Mouse (Mus musculus) naive thymus-derived CD4-positive, alpha-beta T cell, adult 2 months (primary cell): ENCODE measurements at regions not wholly inside any gene's neighbourhood (a gene's known extent, or its start where the extent isn't known, plus 50 kb on each side); places are given as distances from the start of the nearest gene placed in this dataset.

ENCODE experiments used
- DNase-seq: peaks from one replicate; pipeline ENCODE4 v3.0.0-alpha.2; 2011; ENCODE audit warnings: low read depth

DNA sequence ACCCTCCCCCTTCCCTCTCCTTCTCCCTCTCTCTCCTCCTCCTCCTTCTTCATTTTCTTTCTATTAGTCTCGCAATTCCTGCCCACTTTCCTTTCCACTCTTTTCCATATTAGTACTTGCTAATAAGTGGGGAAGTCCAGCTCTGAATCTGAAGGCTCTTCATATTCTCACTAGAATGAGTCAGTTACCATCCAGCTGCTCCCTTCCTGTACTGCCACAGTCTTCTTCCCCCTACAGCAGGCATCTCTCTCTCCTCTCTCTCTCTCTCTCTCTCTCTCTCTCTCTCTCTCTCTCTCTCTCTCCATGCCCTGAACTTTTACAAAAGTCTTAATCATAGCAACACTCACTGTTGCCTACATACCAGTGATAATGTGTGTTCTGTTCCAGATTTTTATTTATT lies 226.6 kb upstream of the Pter start:
- DNase-seq = no peak

DNA sequence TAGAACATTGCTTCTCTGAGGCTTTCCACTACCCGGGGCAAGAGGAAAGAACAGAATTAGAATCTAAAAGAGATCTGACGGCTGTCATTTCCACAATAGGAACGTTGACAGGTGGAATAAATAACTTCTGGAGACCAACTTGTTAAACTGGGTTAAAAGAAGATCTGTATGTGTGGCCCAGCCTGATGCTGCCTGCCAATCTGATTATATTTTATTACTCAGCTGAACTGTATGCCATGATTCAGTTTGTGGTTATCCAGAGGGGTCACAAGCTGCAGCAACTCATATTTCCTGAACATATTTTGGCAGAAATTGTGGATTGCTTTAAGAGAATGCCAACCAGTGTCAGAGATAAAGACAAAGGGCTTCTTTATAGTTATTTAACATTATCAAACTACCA lies 224.5 kb upstream of the Pter start:
- DNase-seq = no peak

GRCm38 (mm10) chr2:12707514-12707913 lies 216.3 kb upstream of the Pter start:
- no peak for DNase-seq

DNA sequence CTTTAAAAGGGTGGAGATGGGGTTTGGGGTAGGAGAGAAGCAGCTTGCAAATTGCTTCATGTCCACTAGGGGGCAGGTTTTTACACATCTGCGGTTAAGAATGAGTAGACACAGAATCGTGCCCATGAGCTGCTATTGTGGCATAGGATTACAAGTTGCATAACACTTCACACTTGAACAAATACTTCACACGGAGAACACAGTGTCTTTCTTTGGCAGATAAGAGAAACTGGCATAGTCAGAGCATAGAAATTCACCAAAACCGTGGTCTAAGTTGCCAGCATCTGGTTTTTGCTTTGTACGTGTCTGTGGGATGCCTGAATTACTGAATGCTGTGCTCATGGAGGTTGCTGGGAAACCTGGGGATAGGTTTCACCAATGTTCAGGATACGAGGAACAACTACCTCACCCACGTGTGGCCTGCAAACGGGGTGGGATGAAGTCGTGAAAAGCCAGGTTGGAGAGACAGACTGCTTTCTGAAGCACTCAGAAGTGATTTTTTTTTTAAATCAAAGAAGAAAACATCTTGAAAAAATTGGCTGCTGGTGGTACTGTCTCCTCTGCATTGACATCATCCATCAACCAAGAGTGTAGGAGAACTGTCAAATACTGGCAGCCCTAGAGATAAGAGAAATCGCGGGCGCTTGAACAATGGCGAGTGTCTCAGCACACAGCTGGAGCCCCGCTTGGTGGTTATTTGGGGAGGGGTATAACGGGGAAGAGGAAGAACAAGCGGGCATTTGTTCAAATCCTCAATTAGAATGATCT lies 214.5 kb upstream of the Pter start:
- DNase-seq = peak; percentile 63

GRCm38 (mm10) chr2:12709924-12710240 lies 214.0 kb upstream of the Pter start:
- DNase-seq = no peak

GRCm38 (mm10) chr2:12716124-12717012 lies 207.5 kb upstream of the Pter start:
- DNase-seq = no peak

GRCm38 (mm10) chr2:12729251-12729650 lies 194.6 kb upstream of the Pter start:
- DNase-seq = no peak

DNA sequence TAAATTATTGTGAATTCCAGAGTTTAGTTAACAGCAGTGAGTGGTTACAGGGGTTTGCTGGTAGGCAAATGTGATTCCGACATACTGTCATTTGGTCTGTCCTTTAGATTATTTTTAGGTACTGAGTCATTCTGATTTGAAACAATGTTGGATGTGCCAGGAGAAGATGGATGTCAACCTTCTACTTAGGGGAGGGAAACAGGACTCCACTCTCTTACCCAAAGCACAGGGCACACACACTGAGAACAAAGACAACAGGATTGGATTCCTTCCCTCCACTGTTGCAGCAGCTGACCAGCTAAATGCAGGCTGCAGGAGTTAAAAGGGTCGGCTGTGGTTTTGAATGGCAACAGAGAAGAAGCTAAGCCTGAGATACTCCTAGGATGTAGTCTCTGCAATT lies 186.7 kb upstream of the Pter start:
- no peak for DNase-seq

GRCm38 (mm10) chr2:12746856-12747255 lies 177.0 kb upstream of the Pter start:
- no peak for DNase-seq

GRCm38 (mm10) chr2:12758816-12759215 lies 165.0 kb upstream of the Pter start:
- no peak for DNase-seq

DNA sequence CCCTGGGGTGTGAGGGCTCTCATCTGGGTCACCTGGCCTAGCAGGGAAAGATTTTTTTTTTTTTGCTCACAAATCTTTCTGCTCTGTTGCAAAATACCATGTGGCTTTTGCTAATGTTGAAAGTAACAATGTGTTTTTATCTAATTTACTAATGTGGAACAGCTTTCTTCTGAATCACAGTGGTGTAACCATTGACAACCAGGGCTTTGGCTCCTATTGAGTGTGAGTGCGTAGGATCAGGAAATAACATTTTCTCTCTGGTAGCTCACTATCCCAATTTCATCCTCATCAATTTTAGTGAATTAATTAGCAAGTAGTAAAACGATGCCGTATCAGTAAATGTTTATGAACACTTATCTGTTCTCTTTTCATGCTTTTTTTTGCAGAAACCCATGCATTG lies 163.9 kb upstream of the Pter start:
- DNase-seq = no peak

DNA sequence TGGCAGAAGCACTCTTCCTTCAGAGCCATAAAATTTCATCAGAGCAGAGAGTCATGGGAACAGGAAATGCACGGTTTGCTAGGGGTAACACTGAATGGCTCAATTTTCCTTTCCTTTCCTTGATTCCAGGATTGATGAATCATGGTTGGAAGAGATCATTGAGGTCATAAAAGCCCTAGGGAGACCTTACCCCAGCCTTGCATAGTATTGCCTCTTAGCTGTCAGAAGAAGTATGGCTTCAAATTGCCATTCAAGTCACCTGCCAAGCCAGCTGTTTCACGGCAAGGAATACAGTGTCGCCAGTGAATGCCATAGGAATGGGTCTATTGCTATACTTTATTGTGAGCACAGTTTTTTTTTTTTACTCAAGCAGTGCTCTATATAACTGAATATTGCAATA lies 162.4 kb upstream of the Pter start:
- no peak for DNase-seq

DNA sequence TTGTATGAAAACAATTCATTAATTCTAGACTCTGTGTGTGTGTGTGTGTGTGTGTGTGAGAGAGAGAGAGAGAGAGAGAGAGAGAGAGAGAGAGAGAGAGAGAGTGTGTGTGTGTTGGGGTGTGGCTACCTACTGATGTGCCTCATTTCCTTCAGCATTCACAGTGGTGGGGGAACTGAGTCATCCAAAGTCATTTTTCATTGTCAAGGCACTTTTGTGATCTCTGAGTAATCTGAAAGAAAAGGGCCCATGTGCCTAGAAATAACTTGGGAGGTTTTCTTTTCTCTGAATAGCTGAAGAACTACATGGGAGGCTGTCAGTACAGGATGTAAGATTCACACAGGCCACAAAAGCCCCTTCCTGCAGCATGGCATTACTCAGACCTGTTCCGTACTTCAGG lies 159.3 kb upstream of the Pter start:
- no peak for DNase-seq

GRCm38 (mm10) chr2:12765336-12765735 lies 158.5 kb upstream of the Pter start:
- no peak for DNase-seq

GRCm38 (mm10) chr2:12776866-12777265 lies 147.0 kb upstream of the Pter start:
- DNase-seq = no peak

- no peak for DNase-seq
These were observed 146.1 kb upstream of the Pter start for GRCm38 (mm10) chr2:12777696-12778095.

DNA sequence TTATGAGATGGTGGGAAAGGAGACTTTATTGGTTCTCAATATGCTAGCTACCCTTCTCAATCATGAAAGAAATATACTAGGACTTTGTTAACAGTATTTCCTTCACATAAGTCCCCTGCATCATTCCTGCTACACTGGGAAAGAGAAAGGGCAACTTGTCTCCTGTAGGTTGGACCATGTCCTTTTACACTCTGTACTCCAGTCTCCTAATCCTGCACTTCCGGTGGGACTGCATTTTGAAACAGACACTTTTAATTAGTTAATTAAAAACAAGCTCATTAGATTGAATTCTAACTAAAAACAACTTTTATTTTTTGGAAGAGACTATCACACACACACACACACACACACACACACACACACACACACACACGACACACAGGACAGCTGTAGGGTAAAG lies 131.2 kb upstream of the Pter start:
- no peak for DNase-seq

DNA sequence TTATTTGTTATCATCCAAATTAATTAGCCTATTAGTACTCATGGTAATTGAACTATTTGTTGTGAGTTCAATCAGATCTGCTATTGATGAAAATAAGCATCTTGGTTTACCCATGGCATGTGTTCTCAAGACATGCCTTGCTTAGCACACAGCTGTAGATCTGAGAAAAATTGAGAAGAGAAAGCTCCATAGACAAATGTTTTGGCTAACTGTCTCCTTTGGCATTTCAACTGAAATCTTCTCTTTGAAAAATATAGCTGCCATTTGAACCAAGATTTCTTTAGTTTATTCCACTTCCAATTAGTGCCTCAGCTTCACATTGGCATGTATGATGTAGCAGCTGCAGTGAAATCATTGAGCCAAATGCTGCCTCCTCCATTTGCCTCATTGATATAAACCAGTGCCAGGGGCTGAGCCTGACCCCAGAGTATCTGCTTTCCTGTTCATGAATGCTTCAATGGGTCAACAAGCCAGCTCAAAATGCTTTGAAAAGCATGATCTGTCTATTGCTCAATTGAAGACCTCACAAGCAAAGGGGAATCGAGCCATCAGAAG lies 126.1 kb upstream of the Pter start:
- no peak for DNase-seq

DNA sequence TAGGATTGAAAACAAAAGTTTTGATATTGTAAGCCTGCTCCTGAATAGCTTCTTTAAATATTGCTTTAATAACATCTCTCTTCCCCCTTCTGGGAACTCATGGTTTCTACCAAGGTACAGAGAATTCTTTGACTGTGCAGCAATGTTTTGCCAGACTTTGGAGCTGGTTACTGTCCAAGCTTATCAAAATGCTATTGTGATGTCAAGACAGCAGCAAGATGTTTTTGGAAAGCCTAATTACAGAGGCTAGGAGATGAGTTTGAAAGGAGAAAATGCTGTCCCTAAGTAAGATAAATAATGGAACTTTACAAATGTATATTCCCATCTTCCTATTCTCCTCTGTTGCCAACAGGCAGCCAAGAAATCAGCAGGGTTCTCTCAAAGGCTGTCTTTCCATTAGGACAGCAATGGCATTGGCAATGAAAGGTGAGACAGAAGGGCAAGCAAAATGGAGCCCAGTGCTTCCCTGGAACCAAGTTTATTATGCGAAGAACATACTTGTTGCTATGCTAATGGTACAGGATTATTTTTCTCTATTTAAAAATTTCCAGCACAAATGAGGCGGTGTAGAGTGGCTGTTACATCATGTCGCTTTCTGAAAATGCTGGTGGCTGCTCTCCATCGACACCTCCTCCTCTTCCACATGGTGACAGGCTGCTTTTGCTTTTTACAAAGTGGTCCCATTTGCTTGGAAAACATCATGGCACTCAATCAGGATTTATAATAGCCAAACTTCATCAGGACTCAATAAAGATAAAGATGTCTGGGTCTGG lies 124.5 kb upstream of the Pter start:
- DNase-seq = no peak

DNA sequence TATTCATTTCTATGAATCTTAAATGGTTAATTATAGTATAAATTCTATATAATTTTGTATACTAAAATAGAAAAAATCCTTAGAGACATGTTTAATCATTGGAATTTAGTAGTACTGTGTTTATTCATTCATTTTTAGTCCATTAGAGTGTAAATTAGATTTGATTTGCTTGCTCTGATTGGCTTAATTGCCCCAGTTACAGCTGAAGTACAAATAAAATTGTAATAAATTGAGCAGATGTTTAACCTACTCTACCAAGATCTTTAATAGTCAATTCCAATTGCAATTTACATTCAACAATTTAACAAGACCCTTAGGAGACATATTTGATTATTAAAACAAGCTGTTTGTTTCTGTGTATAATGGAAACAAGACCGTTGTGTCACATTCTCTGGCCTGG lies 121.2 kb upstream of the Pter start:
- no peak for DNase-seq

- DNase-seq = no peak
These were observed 118.7 kb upstream of the Pter start for GRCm38 (mm10) chr2:12805096-12805495.

GRCm38 (mm10) chr2:12808466-12808865 lies 115.4 kb upstream of the Pter start:
- DNase-seq = no peak

DNA sequence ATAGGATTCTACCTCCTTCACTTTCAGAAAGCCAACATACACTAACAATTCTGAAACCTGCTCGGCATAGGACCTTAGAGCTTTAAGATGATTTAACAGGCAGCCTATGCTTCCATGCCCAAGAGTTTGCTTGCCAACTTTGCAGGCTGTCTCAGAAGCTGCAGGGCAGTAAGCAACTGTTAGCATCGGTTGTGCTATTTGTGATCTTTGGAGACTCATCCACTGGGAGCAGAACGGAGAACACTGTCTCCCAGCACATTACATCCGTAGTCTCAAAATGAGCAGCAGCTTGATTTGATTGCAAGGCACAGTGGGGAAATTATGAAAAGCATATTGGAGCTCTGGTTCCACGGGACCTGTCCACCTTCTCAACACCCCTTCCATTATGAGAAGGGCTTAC lies 108.5 kb upstream of the Pter start:
- no peak for DNase-seq
